Mouse (Mus musculus): ENCODE results near the gene Dot1l.

DNA sequence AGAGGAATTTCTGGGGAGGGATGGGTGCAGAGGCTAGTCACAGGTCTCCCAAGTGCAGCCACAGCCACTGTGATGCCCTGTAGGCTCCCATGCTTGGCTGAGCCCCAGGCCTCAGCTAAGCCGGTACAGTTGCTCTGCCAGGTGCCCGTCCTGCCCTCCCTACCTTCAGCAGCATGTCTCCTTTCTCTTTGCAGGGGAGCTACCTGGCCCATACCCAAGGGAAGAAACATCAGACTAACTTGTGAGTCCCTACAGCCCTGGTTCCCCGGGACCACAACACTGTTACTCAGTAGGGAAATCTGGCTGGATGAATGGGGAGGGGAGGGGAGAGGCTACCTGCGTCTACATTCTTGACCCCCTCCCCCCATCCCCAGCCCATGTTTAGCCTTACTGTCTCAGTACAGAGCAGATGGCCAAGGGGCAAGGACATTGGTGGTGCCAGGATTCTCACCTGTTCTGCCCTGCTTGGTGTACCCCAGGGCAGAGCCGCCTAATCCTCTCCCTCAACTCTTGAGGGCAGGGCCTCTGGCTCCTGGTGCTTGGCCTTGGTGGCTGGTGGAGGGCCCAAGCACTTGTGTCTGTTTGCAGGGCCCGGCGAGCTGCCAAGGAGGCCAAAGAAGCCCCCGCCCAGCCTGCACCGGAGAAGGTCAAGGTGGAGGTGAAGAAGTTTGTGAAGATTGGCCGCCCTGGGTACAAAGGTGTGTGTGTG is 47.4 kb downstream of the Dot1l start:
- TF ChIP-seq CTCF (IDR thresholded peaks at IDR 0.05; ENCODE audit: borderline replicate concordance, control insufficient read depth, extremely low read depth, insufficient read depth, low read length, poor library complexity) (no peak), POLR2A (IDR thresholded peaks at IDR 0.05; ENCODE audit: control insufficient read depth, extremely low read depth, insufficient read depth, low read length, poor library complexity) (no peak)

Measured in thymus, adult 2 months (tissue).